Mouse (Mus musculus): ENCODE measurements around the gene Fam53b. TPM values are rescaled to one million over a fixed set of nuclear protein-coding genes. Genes with fewer than 3 reads are reported as not detected.

Fam53b gene
- polyA plus RNA-seq, 1 experiment from 2014 or later = 22.5 TPM

DNA sequence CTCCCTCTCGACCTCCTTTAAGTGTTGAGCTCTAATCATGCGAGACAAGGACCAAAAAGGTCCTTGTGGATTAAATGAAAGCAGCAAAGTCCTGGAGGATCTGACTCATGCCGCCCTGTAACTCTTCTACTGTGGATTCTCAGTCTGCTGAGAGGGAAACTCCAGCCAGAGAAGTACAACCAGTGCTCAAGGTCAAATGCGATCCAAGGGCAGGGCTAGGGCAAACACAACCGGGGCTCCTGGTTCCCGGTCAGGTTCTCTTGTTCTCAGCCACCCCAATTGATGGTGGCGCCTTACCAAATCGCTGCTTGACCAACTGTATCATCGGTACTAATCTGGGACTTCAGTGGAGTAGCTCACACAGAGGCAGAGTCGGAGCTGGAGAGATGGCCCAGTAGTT is 12.8 kb downstream of the Fam53b start:
- no peaks in the 10 kb centered on the region for H3K9me3 ChIP-seq (replicated peaks)
- WGBS = 71% methylated on average over 10 of the region's 10 CpGs
- H3K27ac ChIP-seq = peak overlapping the region; percentile 72
- no peaks in the 10 kb centered on the region for H3K27me3 ChIP-seq
- H3K36me3 ChIP-seq = 0 out of 2 replicates have a peak, but pooled peaks cover 4% of the 10 kb centered on the region
- H3K4me3 ChIP-seq (replicated peaks) = no peak overlapping the region
- H3K4me2 ChIP-seq = no peak overlapping the region
- peaks cover 62% of the 10 kb centered on the region for H3K4me1 ChIP-seq
- no peak for ATAC-seq (replicated peaks; ENCODE audit: low FRiP score)
- no peak overlapping the region for H3K9ac ChIP-seq

DNA sequence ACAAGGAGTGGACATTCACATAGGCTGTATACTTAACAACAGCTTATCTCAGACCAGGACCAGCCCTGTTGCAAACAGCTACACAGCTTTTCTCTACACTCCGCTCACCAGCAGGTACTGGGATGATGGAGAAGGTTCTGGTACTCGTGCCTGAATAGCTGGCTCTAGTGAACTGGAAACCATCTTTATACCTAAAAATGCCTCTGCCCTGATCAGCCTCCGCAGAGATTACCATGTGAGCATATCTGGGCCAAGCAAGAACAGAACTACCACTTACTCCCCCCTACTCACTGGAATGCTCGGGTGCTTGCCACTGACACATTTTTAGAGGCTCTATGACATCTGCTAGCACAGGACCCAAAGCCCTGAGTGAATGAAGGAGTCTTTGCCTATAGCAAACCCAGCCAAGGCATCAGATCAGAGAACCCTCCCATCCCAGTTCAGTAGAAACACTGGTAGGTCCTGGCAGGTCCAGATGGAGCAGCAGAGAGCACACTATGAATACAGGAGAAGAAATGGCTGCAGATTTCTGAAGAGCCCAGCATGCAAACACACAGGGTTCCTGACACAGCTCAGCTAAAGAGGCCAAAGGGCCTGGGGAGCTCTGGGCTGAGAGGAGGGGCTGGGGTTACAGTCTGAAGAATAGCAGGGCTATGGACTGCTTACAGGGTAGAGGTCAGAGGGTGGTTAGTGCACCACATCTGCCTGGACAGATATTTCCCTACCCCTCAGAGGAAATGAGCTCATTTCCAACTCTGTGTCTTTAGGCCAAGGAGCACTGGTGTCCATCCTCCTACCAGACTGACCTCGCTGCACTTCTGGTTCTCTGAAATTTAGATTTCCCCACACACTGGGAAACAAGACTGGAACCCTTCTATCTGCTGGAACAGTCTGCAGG is 14.3 kb downstream of the Fam53b start:
- Histone ChIP-seq H3K4me3 (replicated peaks) (no peak overlapping the region), H3K9me3 (replicated peaks) (no peaks in the 10 kb centered on the region), H3K4me1 (peaks cover 52% of the 10 kb centered on the region), H3K36me3 (0 out of 2 replicates have a peak, but pooled peaks cover 4% of the 10 kb centered on the region), H3K27ac (peak overlapping the region; percentile 4), H3K9ac (no peak overlapping the region), H3K4me2 (no peak overlapping the region), H3K27me3 (no peaks in the 10 kb centered on the region)
- 80% methylated on average over 5 of the region's 5 CpGs for WGBS
- 0 out of 2 replicates have a peak, but pooled peaks have one; percentile 14 for ATAC-seq (replicated peaks; ENCODE audit: low FRiP score)

DNA sequence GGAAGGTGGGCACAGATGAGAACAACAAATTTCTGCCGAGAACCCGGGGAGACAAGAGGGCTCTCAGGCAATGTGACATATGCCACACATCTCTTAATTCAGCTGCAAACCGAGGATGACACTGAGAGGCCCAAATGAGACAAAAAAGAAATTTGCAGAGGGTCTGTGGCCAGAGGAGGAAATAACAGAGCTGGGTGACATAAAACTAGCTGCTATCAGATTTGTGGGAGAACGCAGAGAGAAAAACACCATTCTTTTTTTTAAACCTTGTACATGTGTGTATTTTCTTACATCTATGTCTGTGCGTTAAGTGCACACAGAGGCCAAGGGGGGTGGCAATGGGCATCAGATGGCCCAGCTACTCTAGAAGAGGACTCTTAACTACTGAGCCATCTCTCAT is 18.5 kb downstream of the Fam53b start:
- Histone ChIP-seq H3K4me1 (peaks cover 35% of the 10 kb centered on the region), H3K9ac (no peak overlapping the region), H3K36me3 (0 out of 2 replicates have a peak, but pooled peaks cover 4% of the 10 kb centered on the region), H3K4me3 (replicated peaks) (no peak overlapping the region), H3K4me2 (no peak overlapping the region), H3K27me3 (no peaks in the 10 kb centered on the region), H3K9me3 (replicated peaks) (no peaks in the 10 kb centered on the region), H3K27ac (no peak overlapping the region)
- WGBS = 83% methylated on average over 5 of the region's 5 CpGs
- no peak for ATAC-seq (replicated peaks; ENCODE audit: low FRiP score)

DNA sequence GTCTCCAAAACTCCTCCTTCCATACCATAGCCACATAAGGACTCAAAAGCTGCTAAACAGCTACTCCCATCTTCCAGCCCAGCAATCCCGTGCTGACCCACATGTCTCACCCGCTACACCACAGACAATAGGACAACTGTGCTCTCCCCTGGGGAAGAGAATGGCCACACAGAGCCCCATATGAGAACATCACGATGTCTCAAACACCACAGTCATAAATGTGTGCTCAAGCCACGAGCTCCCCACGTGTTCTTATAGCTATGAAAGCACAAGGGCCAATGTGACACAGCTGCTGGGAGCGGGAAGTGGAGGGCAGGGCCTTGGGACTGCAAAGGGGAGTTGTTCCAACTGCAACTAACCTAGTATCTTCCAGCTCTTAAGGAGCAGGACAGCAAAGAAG is 20.2 kb downstream of the Fam53b start:
- Histone ChIP-seq H3K36me3 (0 out of 2 replicates have a peak, but pooled peaks cover 4% of the 10 kb centered on the region), H3K4me1 (peaks cover 23% of the 10 kb centered on the region), H3K27me3 (no peaks in the 10 kb centered on the region), H3K9me3 (replicated peaks) (no peaks in the 10 kb centered on the region), H3K4me3 (replicated peaks) (no peak overlapping the region), H3K27ac (no peak overlapping the region), H3K9ac (no peak overlapping the region), H3K4me2 (no peak overlapping the region)
- ATAC-seq (replicated peaks; ENCODE audit: low FRiP score) = no peak
- 53% methylated on average over 6 of the region's 6 CpGs for WGBS

DNA sequence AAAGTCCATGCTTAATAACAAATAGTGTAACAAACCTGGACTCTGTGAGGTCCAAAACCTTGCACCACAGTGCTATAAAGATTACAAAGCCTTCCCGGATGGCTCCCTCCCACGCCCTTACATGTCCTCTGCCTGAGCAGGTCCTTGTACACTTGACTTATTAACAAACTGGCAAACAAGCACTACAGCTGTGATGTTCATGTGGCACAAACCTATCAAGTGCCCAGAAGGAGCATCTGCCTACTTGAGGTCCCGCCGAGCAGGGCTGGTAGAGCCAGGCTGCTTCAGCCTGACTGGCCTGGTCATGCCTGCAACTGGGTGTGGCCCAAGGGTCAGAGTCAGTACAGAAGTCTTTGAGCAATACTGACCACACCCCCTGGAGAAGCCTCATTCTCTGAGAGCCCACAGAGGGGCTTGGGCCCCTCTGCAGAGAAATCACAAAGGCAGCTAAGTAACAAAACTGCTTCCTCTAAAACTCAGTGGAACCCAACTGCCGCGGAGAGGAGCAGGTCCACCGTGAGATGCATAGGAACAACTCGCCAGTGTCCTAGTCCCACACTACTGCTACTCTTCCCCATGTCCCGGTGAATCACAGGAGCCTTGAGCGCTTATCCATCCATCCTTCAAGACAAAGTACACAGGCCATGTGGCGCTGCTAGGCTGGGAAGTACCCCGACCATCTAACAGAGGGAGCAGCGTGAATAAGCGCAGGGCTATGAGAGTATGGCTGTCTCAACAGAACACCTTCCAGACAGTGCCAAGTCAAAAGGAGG is 23.1 kb downstream of the Fam53b start:
- Histone ChIP-seq H3K4me1 (peaks cover 39% of the 10 kb centered on the region), H3K9ac (no peak overlapping the region), H3K9me3 (replicated peaks) (no peaks in the 10 kb centered on the region), H3K4me2 (no peak overlapping the region), H3K27ac (no peak overlapping the region), H3K36me3 (no peaks in the 10 kb centered on the region), H3K27me3 (no peaks in the 10 kb centered on the region), H3K4me3 (replicated peaks) (no peak overlapping the region)
- 86% methylated on average over 14 of the region's 14 CpGs for WGBS
- ATAC-seq (replicated peaks; ENCODE audit: low FRiP score) = no peak

DNA sequence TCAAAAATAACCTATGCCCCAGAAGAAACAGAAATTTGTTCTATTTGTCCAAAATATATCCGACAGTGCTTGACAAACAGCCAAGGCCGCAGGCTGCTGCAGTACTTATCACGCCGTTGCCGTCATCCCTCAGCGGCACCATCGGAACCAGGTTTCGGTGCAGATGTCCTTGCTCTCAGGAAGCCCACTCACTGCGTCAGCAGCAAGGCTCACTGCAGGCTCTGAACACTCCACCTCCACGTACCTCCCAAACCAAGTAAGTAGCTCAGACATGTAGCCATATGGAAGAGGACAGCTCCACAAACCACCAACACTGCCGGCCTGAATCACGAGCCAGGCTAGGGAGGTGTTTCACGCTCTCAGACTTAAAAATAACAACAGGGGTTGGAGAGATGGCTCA is 24.9 kb downstream of the Fam53b start:
- H3K4me2 ChIP-seq = no peak overlapping the region
- no peak for ATAC-seq (replicated peaks; ENCODE audit: low FRiP score)
- no peak overlapping the region for H3K27ac ChIP-seq
- H3K4me1 ChIP-seq = peaks cover 52% of the 10 kb centered on the region
- no peak overlapping the region for H3K9ac ChIP-seq
- 91% methylated on average over 13 of the region's 13 CpGs for WGBS
- no peaks in the 10 kb centered on the region for H3K36me3 ChIP-seq
- H3K27me3 ChIP-seq = no peaks in the 10 kb centered on the region
- no peaks in the 10 kb centered on the region for H3K9me3 ChIP-seq (replicated peaks)
- no peak overlapping the region for H3K4me3 ChIP-seq (replicated peaks)

DNA sequence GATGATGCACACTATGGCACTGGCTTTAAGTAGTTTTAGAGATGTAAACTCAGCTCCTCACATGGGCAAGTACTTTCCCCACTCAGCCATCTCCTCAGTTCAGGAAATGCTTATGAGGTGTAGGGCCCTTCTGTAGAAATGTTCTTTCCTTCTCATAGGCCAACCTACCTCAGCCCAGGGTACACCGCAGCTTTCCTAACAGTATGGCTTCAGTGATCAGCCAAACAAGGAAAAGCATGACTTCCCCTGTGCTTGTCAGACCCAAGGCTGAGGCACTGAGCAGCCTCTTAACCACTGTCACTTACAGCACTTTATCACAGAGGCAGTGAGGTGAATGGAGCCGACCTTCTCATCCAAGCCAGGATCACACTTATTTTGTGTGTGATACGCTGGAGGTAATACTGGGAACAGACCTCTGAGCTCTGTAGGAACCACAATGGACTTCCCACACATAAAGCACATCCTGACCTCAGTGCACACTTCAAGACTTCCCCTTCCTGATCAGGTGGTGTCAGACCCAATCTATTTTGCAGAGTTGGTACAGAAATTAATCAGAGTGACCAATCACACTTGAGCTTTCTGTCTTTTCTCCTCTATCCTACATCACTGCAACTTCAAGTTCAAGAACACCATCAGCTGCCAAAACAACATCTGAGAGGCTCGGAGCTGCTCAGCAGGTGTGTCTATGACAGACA is 26.0 kb downstream of the Fam53b start:
- Histone ChIP-seq H3K4me2 (no peak overlapping the region), H3K4me1 (peaks cover 53% of the 10 kb centered on the region), H3K9ac (no peak overlapping the region), H3K27ac (no peak overlapping the region), H3K36me3 (no peaks in the 10 kb centered on the region), H3K9me3 (replicated peaks) (no peaks in the 10 kb centered on the region), H3K4me3 (replicated peaks) (no peak overlapping the region), H3K27me3 (no peaks in the 10 kb centered on the region)
- WGBS = 77% methylated on average over 4 of the region's 4 CpGs
- no peak for ATAC-seq (replicated peaks; ENCODE audit: low FRiP score)

DNA sequence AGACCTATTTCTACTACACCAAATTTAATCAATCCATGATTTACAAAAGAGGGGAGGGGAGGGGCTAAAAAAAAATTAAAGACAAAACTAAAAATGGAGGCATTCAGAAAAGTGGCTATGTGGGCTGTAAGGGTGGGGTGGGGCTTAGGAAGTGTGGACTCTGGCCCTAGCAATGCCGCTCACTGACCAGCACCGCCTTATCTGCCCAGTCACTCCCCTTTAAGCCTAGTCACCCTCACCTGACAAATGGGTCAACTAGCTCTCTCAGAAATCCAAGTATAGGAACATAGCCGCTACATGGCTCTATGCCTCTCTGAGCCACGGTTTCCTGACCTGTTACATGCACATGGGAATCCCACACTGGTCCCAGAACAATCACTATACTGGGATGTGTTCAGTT is 26.7 kb downstream of the Fam53b start:
- H3K27me3 ChIP-seq = no peaks in the 10 kb centered on the region
- H3K9me3 ChIP-seq (replicated peaks) = no peaks in the 10 kb centered on the region
- H3K4me2 ChIP-seq = no peak overlapping the region
- no peak for ATAC-seq (replicated peaks; ENCODE audit: low FRiP score)
- no peak overlapping the region for H3K4me3 ChIP-seq (replicated peaks)
- H3K4me1 ChIP-seq = peaks cover 55% of the 10 kb centered on the region
- H3K36me3 ChIP-seq = no peaks in the 10 kb centered on the region
- H3K9ac ChIP-seq = no peak overlapping the region
- WGBS = 89% methylated on average over 4 of the region's 4 CpGs
- peak overlapping the region; percentile 75 for H3K27ac ChIP-seq

DNA sequence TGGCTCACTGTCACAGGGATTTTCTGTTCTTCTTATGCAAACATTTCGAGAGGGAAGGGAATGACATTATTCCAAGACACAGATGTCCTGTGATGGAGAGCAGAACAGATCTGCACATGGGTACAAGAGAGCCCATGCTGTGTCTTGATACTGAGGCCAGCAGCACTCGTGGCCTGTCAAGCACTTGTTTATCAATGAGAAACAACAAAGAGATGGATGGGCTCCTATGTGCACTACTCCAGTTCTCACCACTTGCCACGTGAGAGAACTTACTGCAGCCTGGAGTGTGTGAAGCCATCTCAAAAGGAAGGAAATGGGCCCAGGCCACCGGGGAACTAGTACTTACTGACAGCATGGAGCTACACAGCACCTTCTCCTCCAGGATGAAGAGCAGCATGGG is 27.2 kb downstream of the Fam53b start:
- H3K9me3 ChIP-seq (replicated peaks) = no peaks in the 10 kb centered on the region
- H3K27ac ChIP-seq = peak overlapping the region; percentile 75
- no peaks in the 10 kb centered on the region for H3K27me3 ChIP-seq
- peaks cover 60% of the 10 kb centered on the region for H3K4me1 ChIP-seq
- H3K9ac ChIP-seq = no peak overlapping the region
- H3K4me2 ChIP-seq = no peak overlapping the region
- H3K36me3 ChIP-seq = no peaks in the 10 kb centered on the region
- H3K4me3 ChIP-seq (replicated peaks) = no peak overlapping the region
- WGBS = 43% methylated on average over 4 of the region's 4 CpGs
- peak; percentile 33 for ATAC-seq (replicated peaks; ENCODE audit: low FRiP score)

DNA sequence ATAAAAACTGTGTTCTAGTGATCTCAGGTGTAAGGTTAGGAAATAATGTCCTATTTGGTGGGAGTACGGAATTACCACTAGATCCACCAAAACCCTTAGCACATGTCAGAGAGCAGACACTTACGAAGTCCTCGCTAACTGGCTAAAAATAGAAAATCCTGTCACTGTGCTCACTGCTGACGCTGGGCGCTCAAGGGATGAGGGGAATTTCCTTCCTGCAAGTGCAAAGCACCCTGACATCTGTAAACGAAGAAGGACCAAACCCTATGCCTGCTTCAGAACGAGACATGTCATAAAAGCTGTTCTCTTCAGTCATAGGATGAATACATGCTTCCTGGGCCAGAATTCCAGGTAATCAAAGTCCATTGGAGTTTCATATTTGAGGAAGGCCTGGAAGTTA is 27.7 kb downstream of the Fam53b start:
- H3K4me2 ChIP-seq = no peak overlapping the region
- H3K4me1 ChIP-seq = peaks cover 64% of the 10 kb centered on the region
- H3K27ac ChIP-seq = peak overlapping the region; percentile 75
- WGBS = 35% methylated on average over 7 of the region's 7 CpGs
- no peak overlapping the region for H3K4me3 ChIP-seq (replicated peaks)
- H3K36me3 ChIP-seq = no peaks in the 10 kb centered on the region
- H3K27me3 ChIP-seq = no peaks in the 10 kb centered on the region
- H3K9me3 ChIP-seq (replicated peaks) = no peaks in the 10 kb centered on the region
- H3K9ac ChIP-seq = no peak overlapping the region
- ATAC-seq (replicated peaks; ENCODE audit: low FRiP score) = no peak

DNA sequence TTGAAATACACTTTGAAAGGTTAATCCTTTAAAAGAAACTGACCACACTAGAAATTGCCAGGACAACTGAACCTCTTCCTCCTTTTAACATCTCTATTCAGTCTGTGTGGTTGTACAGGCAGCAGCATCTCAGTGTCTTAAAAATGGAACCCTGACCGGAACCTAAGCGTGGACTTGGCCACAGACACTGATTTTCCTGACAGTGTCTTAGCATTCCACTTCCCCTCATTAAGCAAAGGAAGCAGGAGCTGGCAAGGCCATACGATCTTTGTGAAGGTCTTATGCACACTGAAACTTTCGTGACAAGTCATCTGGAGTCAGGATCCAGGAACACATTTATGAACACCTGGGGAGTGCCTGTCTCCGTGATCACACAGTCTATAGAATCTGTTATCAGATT is 29.6 kb downstream of the Fam53b start:
- no peak overlapping the region for H3K9ac ChIP-seq
- WGBS = 61% methylated on average over 5 of the region's 5 CpGs
- no peaks in the 10 kb centered on the region for H3K9me3 ChIP-seq (replicated peaks)
- no peaks in the 10 kb centered on the region for H3K36me3 ChIP-seq
- no peak overlapping the region for H3K4me2 ChIP-seq
- no peak overlapping the region for H3K4me3 ChIP-seq (replicated peaks)
- H3K4me1 ChIP-seq = peaks cover 64% of the 10 kb centered on the region
- H3K27me3 ChIP-seq = no peaks in the 10 kb centered on the region
- H3K27ac ChIP-seq = peak overlapping the region; percentile 75
- no peak for ATAC-seq (replicated peaks; ENCODE audit: low FRiP score)

DNA sequence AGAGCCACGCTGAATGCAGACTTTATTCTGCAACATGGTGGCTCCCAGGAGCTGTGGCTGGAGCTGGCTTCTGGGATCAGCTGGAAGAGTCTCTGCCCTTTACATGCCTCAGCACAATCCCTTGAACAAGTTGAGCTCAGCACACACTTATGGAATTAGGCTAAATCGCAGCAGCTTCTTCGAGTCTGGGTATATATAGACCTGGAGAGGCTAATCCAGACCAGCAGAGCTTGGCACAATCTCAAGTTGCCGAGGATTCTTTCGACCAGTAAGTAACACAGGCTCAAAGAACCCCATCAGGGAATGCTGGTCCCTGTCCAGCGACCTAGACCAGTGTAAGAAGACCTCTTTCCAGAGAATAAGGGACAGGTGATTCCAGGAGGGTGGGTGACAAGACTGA is 31.8 kb downstream of the Fam53b start:
- Histone ChIP-seq H3K4me2 (no peak overlapping the region), H3K9me3 (replicated peaks) (no peaks in the 10 kb centered on the region), H3K36me3 (peaks cover 14% of the 10 kb centered on the region), H3K4me1 (peaks cover 62% of the 10 kb centered on the region), H3K27me3 (no peaks in the 10 kb centered on the region), H3K27ac (peak overlapping the region; percentile 79), H3K9ac (no peak overlapping the region), H3K4me3 (replicated peaks) (no peak overlapping the region)
- no peak for ATAC-seq (replicated peaks; ENCODE audit: low FRiP score)
- 70% methylated on average over 6 of the region's 6 CpGs for WGBS
